Mouse (Mus musculus): ENCODE measurements around the gene Baat. TPM values are rescaled to one million over a fixed set of nuclear protein-coding genes. Genes with fewer than 3 reads are reported as not detected.
"Not testable (repeated sequence)": the region's sequence is repeated elsewhere in the genome, so short reads cannot be mapped to it uniquely, and the experiment has no call there.

Gene Baat
- under 1 TPM in 1 of 2 experiments, not detected in 1; 0.16 TPM for total RNA-seq (2021)

GRCm38 (mm10) chr4:49506386-49506785 is at the start of gene Baat:
Baat (minus strand) TSS chr4:49506557.
- no peak for DNase-seq (ENCODE audit: low spot score in 2 of 2)
- intact Hi-C loops (cut with DNase I), result no loop called here

GRCm38 (mm10) chr4:49553380-49553779 is 47.0 kb upstream of the Baat start:
- intact Hi-C loops (cut with DNase I), result no loop called here
- DNase-seq (ENCODE audit: low spot score in 2 of 2), result no peak

- intact Hi-C loops (cut with DNase I), result no loop called here
- DNase-seq (ENCODE audit: low spot score in 2 of 2), result no peak
Observed at GRCm38 (mm10) chr4:49549383-49549782, 43.0 kb upstream of the Baat start, which contains the start of gene Aldob. Aldob (minus strand) TSS chr4:49549546.

GRCm38 (mm10) chr4:49547544-49548219 is 41.3 kb upstream of the Baat start:
- intact Hi-C loops (cut with DNase I), result no loop called here
- no peak for DNase-seq (ENCODE audit: low spot score in 2 of 2)

- no peak for DNase-seq (ENCODE audit: low spot score in 2 of 2)
- intact Hi-C loops (cut with DNase I), result no loop called here
Observed at GRCm38 (mm10) chr4:49546873-49547543, 40.7 kb upstream of the Baat start.

GRCm38 (mm10) chr4:49546026-49546425 is 39.7 kb upstream of the Baat start:
- no peak for DNase-seq (ENCODE audit: low spot score in 2 of 2)
- intact Hi-C loops (cut with DNase I), result no loop called here

GRCm38 (mm10) chr4:49540966-49541365 is 34.6 kb upstream of the Baat start:
- intact Hi-C loops (cut with DNase I), result no loop called here
- DNase-seq (ENCODE audit: low spot score in 2 of 2), result no peak

- intact Hi-C loops (cut with DNase I), result no loop called here
- DNase-seq (ENCODE audit: low spot score in 2 of 2), result peak in 1 of 2 experiments; percentile 10
Observed at GRCm38 (mm10) chr4:49539665-49540064, 33.3 kb upstream of the Baat start.

- intact Hi-C loops (cut with DNase I), result no loop called here
- DNase-seq (ENCODE audit: low spot score in 2 of 2), result no peak
Observed at GRCm38 (mm10) chr4:49536671-49537070, 30.3 kb upstream of the Baat start.

- intact Hi-C loops (cut with DNase I), result no loop called here
Observed at GRCm38 (mm10) chr4:49535675-49536294, 29.4 kb upstream of the Baat start.

GRCm38 (mm10) chr4:49535036-49535435 is 28.7 kb upstream of the Baat start:
- intact Hi-C loops (cut with DNase I), result no loop called here

More at GRCm38 (mm10) chr4:49535675-49536294, 29.4 kb upstream of the Baat start:
- DNase-seq (ENCODE audit: low spot score in 2 of 2), result no peak

GRCm38 (mm10) chr4:49522576-49522975 is 16.2 kb upstream of the Baat start:
- intact Hi-C loops (cut with DNase I), result loop anchor here (1.0 to 5.0 kb wide), 4 partner anchors 34 to 465 kb away; partner anchors contain the start of genes Plppr1, Rnf20 and Tmem246

More at GRCm38 (mm10) chr4:49535036-49535435, 28.7 kb upstream of the Baat start:
- DNase-seq (ENCODE audit: low spot score in 2 of 2), result no peak

GRCm38 (mm10) chr4:49521346-49521745 is 15.0 kb upstream of the Baat start:
- no peak for DNase-seq (ENCODE audit: low spot score in 2 of 2)
- intact Hi-C loops (cut with DNase I), result loop anchor here (5.0 kb wide), 2 partner anchors 111 to 464 kb away; partner anchors contain the start of genes Plppr1 and Rnf20

More at GRCm38 (mm10) chr4:49522576-49522975, 16.2 kb upstream of the Baat start:
- DNase-seq (ENCODE audit: low spot score in 2 of 2), result peak; percentile 83 to 96

GRCm38 (mm10) chr4:49520572-49521340 is 14.4 kb upstream of the Baat start, which contains the start of the genes Mrpl50 and Zfp189:
Mrpl50 (minus strand) TSS chr4:49521093.
Zfp189 (plus strand) TSS chr4:49521176.
- intact Hi-C loops (cut with DNase I), result loop anchor here (5.0 kb wide), 2 partner anchors 112 to 463 kb away; partner anchors contain the start of genes Plppr1 and Rnf20
- peak; percentile 97 to 99 for DNase-seq (ENCODE audit: low spot score in 2 of 2)

- intact Hi-C loops (cut with DNase I), result no loop called here
Observed at GRCm38 (mm10) chr4:49519476-49519875, 13.1 kb upstream of the Baat start.

GRCm38 (mm10) chr4:49514441-49514840 is 8.1 kb upstream of the Baat start:
- no peak for DNase-seq (ENCODE audit: low spot score in 2 of 2)
- intact Hi-C loops (cut with DNase I), result no loop called here

More at GRCm38 (mm10) chr4:49519476-49519875, 13.1 kb upstream of the Baat start:
- no peak for DNase-seq (ENCODE audit: low spot score in 2 of 2)

- no peak for DNase-seq (ENCODE audit: low spot score in 2 of 2)
- intact Hi-C loops (cut with DNase I), result no loop called here
Observed at GRCm38 (mm10) chr4:49512636-49513035, 6.3 kb upstream of the Baat start.

- DNase-seq (ENCODE audit: low spot score in 2 of 2); intact Hi-C loops (cut with DNase I): not testable (repeated sequence)
Observed at GRCm38 (mm10) chr4:49510236-49510835, 4.0 kb upstream of the Baat start.

GRCm38 (mm10) chr4:49509183-49509582 is 2.8 kb upstream of the Baat start:
- no peak for DNase-seq (ENCODE audit: low spot score in 2 of 2)
- intact Hi-C loops (cut with DNase I), result no loop called here

Measured in left cerebral cortex, postnatal 25 days (tissue).